In genomic region chr10:17869822-17870662, GRCm38 (mm10) we compare ENCODE assay signal across 8 mouse cellular contexts.
DNase-seq lines count a peak whose midpoint lies in the region; ATAC-seq and TF ChIP-seq lines count a peak whose summit lies in the region.

No protein-coding gene starts in this region.

- peak; percentile 98 for ATAC-seq in forebrain, postnatal 0 days
- ATAC-seq in lung, embryonic 16.5 days (ENCODE audit: low read depth): peak; percentile 78

- no peak overlapping the region for H3K9ac ChIP-seq in forebrain, postnatal 0 days
- no peak overlapping the region for H3K9ac ChIP-seq in lung, embryonic 16.5 days (ENCODE audit: low read length)

- no peak overlapping the region for H3K27ac ChIP-seq in forebrain, postnatal 0 days (ENCODE audit: low read depth, low read length)
- no peak overlapping the region for H3K27ac ChIP-seq in layer of hippocampus, adult 2 months
- H3K27ac ChIP-seq in lung, embryonic 16.5 days (ENCODE audit: low read length): no peak overlapping the region

- no peaks in the 10 kb centered on the region for H3K27me3 ChIP-seq in forebrain, postnatal 0 days (ENCODE audit: insufficient read depth, low read length)
- H3K27me3 ChIP-seq in lung, embryonic 16.5 days (ENCODE audit: control insufficient read depth, insufficient read depth, low read depth, low read length): no peaks in the 10 kb centered on the region

- DNase-seq in ES-CJ7 (ENCODE audit: low read depth, low spot score): peak; percentile 74
- peak; percentile 42 for DNase-seq in cerebellum, adult 11-12 months
- peak; percentile 81 for DNase-seq in forebrain, postnatal 0 days
- DNase-seq in heart, postnatal 4 days: peak; percentile 74
- DNase-seq in layer of hippocampus, adult 2 months (ENCODE audit: low spot score in 2 of 2): peak; percentile 72 to 76
- DNase-seq in ovary, postnatal 36 days (ENCODE audit: low spot score): peak; percentile 49
- peak; percentile 60 for DNase-seq in thymus, postnatal 25 days

- no peaks in the 10 kb centered on the region for H3K4me1 ChIP-seq in forebrain, postnatal 0 days (ENCODE audit: insufficient read depth)
- no peaks in the 10 kb centered on the region for H3K4me1 ChIP-seq in lung, embryonic 16.5 days (replicated peaks; ENCODE audit: control insufficient read depth, insufficient read depth, low read length)

- no peak overlapping the region for H3K4me3 ChIP-seq in forebrain, postnatal 0 days (ENCODE audit: low read depth, low read length)
- H3K4me3 ChIP-seq in layer of hippocampus, adult 2 months: no peak overlapping the region
- no peak overlapping the region for H3K4me3 ChIP-seq in lung, embryonic 16.5 days (ENCODE audit: low read length)

- H3K36me3 ChIP-seq in forebrain, postnatal 0 days (ENCODE audit: insufficient read depth): no peaks in the 10 kb centered on the region
- no peaks in the 10 kb centered on the region for H3K36me3 ChIP-seq in lung, embryonic 16.5 days (ENCODE audit: control insufficient read depth, insufficient read depth, low read length)

- WGBS in forebrain, postnatal 0 days: 26% methylated on average over 5 of the region's 5 CpGs
- 29% methylated on average over 5 of the region's 5 CpGs for WGBS in lung, embryonic 16.5 days

- no peaks in the 10 kb centered on the region for H3K9me3 ChIP-seq in forebrain, postnatal 0 days (ENCODE audit: low read length)
- H3K9me3 ChIP-seq in lung, embryonic 16.5 days (ENCODE audit: control insufficient read depth, low read length): no peaks in the 10 kb centered on the region

- no peak overlapping the region for H3K4me2 ChIP-seq in forebrain, postnatal 0 days (ENCODE audit: low read depth)
- no peak overlapping the region for H3K4me2 ChIP-seq in lung, embryonic 16.5 days (ENCODE audit: low read depth, low read length)

- peak; percentile 93 for TF ChIP-seq CTCF in forebrain, postnatal 0 days (IDR thresholded peaks at IDR 0.05; ENCODE audit: low read depth)
- peak; percentile 95 for TF ChIP-seq CTCF in layer of hippocampus, adult 2 months (conservative IDR thresholded peaks at IDR 0.05)
